ENCODE assay signal across 11 mouse cellular contexts in the genomic region with DNA sequence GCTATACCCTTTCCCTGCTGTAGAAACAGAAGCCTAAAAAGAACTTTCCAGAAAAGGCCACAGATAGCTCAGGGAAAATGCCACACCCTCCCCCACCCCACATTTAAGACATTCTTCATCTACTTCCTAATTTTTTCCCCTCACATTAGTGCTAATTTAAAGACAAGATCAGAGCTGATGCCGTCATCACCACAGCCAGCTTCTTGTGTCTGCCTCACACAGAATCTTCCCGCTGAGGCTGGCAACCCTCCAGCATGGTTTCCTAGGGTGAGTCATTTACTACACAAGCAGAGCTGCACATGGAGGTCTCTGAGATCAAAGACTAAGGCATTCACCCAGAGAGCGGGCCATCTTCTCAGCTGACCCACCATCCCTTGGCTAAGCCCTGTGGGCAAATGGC. TPM values are rescaled to one million over a fixed set of nuclear protein-coding genes. Genes with fewer than 3 reads are reported as not detected.
DNase-seq lines count a peak whose midpoint lies in the region; ATAC-seq lines count a peak whose summit lies in the region.
"Had no signal": no experiment of that assay in that cellular context is flagged by ENCODE, and none has a peak within 500 bp of the region (broad histone marks: within the 10 kb centered on the region; RNA-seq: fewer than 3 reads in every experiment).

No protein-coding gene starts in this region.

- WGBS in liver, embryonic 11.5 days: 59% methylated on average over 3 of the region's 3 CpGs

- no peaks in the 10 kb centered on the region for H3K36me3 ChIP-seq in liver, embryonic 11.5 days (ENCODE audit: control insufficient read depth, insufficient read depth, low read length)
- H3K36me3 ChIP-seq: embryonic facial prominence, embryonic 13.5 days; G1E had no signal

- no peak overlapping the region for H3K9ac ChIP-seq in liver, embryonic 11.5 days (ENCODE audit: low read depth, low read length)
- H3K9ac ChIP-seq: embryonic facial prominence, embryonic 13.5 days had no signal

- H3K9me3 ChIP-seq in liver, embryonic 11.5 days (ENCODE audit: control insufficient read depth, low read length): peaks cover 3% of the 10 kb centered on the region; the same call in 1 of the 2 replicates
- H3K9me3 ChIP-seq: G1E had no signal

- no peak overlapping the region for H3K4me3 ChIP-seq in liver, embryonic 11.5 days (ENCODE audit: low read depth, low read length)
- H3K4me3 ChIP-seq: embryonic facial prominence, embryonic 13.5 days; myocyte had no signal

- no peaks in the 10 kb centered on the region for H3K4me1 ChIP-seq in liver, embryonic 11.5 days (replicated peaks; ENCODE audit: control insufficient read depth, insufficient read depth, low read length)
- H3K4me1 ChIP-seq: embryonic facial prominence, embryonic 13.5 days had no signal

- intact Hi-C loops in heart, postnatal 10 days (cut with DNase I): loop anchor here (10.0 kb wide), 1 partner anchor 189 kb away; the partner anchor contains the start of gene Pwwp2a
- intact Hi-C loops in left cerebral cortex, postnatal 10 days (cut with DNase I): loop anchor here (10.0 kb wide), 2 partner anchors 89 to 189 kb away; partner anchors contain the start of genes 4933415A04Rik and Pwwp2a

- no peaks in the 10 kb centered on the region for H3K27me3 ChIP-seq in liver, embryonic 11.5 days (replicated peaks; ENCODE audit: control insufficient read depth, insufficient read depth, low read length)
- H3K27me3 ChIP-seq: embryonic facial prominence, embryonic 13.5 days had no signal

- no peak overlapping the region for H3K4me2 ChIP-seq in liver, embryonic 11.5 days
- H3K4me2 ChIP-seq: embryonic facial prominence, embryonic 13.5 days had no signal

- no peak overlapping the region for H3K27ac ChIP-seq in liver, embryonic 11.5 days (ENCODE audit: low read depth, low read length)
- H3K27ac ChIP-seq: embryonic facial prominence, embryonic 13.5 days had no signal

- ATAC-seq in liver, embryonic 11.5 days (replicated peaks; ENCODE audit: low FRiP score): no peak
- no peak for ATAC-seq in erythroid progenitor cell, adult 5-6 weeks (replicated peaks; ENCODE audit: low FRiP score, poor library complexity, severe bottlenecking)

- peak; percentile 68 to 69 for DNase-seq in heart, postnatal 10 days
- no peak for DNase-seq in heart, adult 9 months (ENCODE audit: low spot score in 2 of 2)
- DNase-seq in 416B (ENCODE audit: low read depth): peak; percentile 97
- DNase-seq in adrenal gland, postnatal 25 days: peak; percentile 90
- peak; percentile 38 to 85 for DNase-seq in left cerebral cortex, postnatal 10 days (ENCODE audit: extremely low spot score in 1 of 2, low spot score in 2 of 2)
- peak; percentile 69 for DNase-seq in urinary bladder, postnatal 25 days (ENCODE audit: low spot score)
- no peak for DNase-seq in liver, embryonic 11.5 days (ENCODE audit: low spot score)

RNA-seq across cellular contexts. Expression of gene C1qtnf2, which starts 21.5 kb away (rescaled TPM):
- total RNA-seq in heart, postnatal 10 days (2021): 10 to 100 TPM; 15.4 to 15.8 TPM
- total RNA-seq in adrenal gland, postnatal 25 days (2021): 4.2 and 6.7 TPM in 2 replicates
- 1 to 10 TPM; 5.3 to 6.5 TPM for total RNA-seq in left cerebral cortex, postnatal 10 days (2021)
- polyA plus RNA-seq in liver, embryonic 11.5 days (2014; fragmentation: Nextera tagmentation; extraction: Ambion mirVana): 0.82 and 1.8 TPM in 2 replicates
- not detected in 2 replicates for total RNA-seq in erythroid progenitor cell, adult 5-6 weeks (2015; ENCODE audit: low replicate concordance)
- total RNA-seq in erythroid progenitor cell, adult 5-6 weeks (2017; ENCODE audit: low replicate concordance): not detected in 2 replicates
- total RNA-seq: G1E had no signal
- polyA plus RNA-seq: G1E, myocyte had no signal

RNA-seq across cellular contexts. Expression of gene Ccnjl, which starts 33.1 kb away (rescaled TPM):
- total RNA-seq in heart, postnatal 10 days (2021): 10 to 100 TPM; 10.2 to 11.3 TPM
- 3.2 and 3.9 TPM in 2 replicates for total RNA-seq in adrenal gland, postnatal 25 days (2021)
- 1 to 10 TPM; 4.4 to 5.2 TPM for total RNA-seq in left cerebral cortex, postnatal 10 days (2021)
- 11.8 and 12.7 TPM in 2 replicates for polyA plus RNA-seq in liver, embryonic 11.5 days (2014; fragmentation: Nextera tagmentation; extraction: Ambion mirVana)
- total RNA-seq in erythroid progenitor cell, adult 5-6 weeks (2015; ENCODE audit: low replicate concordance): not detected in 2 replicates
- not detected in 2 replicates for total RNA-seq in erythroid progenitor cell, adult 5-6 weeks (2017; ENCODE audit: low replicate concordance)
- polyA plus RNA-seq: G1E had no signal

Comparison
In these comparisons a context has a peak if more than half of its experiments do, and no peak if none do; other contexts are left out.
1. DNase-seq: peak in heart, postnatal 10 days (2 of 2), 416B (single experiment), adrenal gland, postnatal 25 days (single experiment), left cerebral cortex, postnatal 10 days (2 of 2) and urinary bladder, postnatal 25 days (single experiment); none in heart, adult 9 months (0 of 2) and liver, embryonic 11.5 days (single experiment).